Mouse (Mus musculus) myocyte (in vitro differentiated cells): ENCODE data around the gene Map3k14. TPM values are rescaled to one million over a fixed set of nuclear protein-coding genes. Genes with fewer than 3 reads are reported as not detected.

ENCODE experiments used
- H3K27me3 ChIP-seq: one replicate; pipeline ENCODE4 v1.6.1; 2011; ENCODE audit not compliant: control insufficient read depth, insufficient read depth, insufficient read length
- H3K36me3 ChIP-seq: one replicate; pipeline ENCODE4 v1.6.1; 2011; ENCODE audit not compliant: control insufficient read depth, insufficient read depth
- H3K4me2 ChIP-seq: one replicate; pipeline ENCODE4 v1.6.1; 2011; ENCODE audit warnings: low read depth, control low read depth
- H3K4me3 ChIP-seq: one replicate; pipeline ENCODE4 v1.5.1; 2011; ENCODE audit warnings: mild to moderate bottlenecking, control low read depth, moderate library complexity
- H3K79me2 ChIP-seq: one replicate; pipeline ENCODE4 v1.6.1; 2011; ENCODE audit not compliant: control insufficient read depth, insufficient read depth
- H3ac ChIP-seq: one replicate; pipeline ENCODE4 v1.6.1; 2011; ENCODE audit not compliant: control insufficient read depth, insufficient read length
- CEBPB ChIP-seq: IDR thresholded peaks from 2 replicates; pipeline ENCODE4 v1.6.1; 2011; ENCODE audit warnings: mild to moderate bottlenecking, moderate library complexity; ENCODE audit not compliant: poor library complexity, insufficient read depth, severe bottlenecking
- E2F4 ChIP-seq: IDR thresholded peaks from one replicate; pipeline ENCODE4 v1.6.1; 2011; ENCODE audit warnings: mild to moderate bottlenecking, control low read depth, moderate library complexity; ENCODE audit not compliant: insufficient read depth
- MAX ChIP-seq: IDR thresholded peaks from one replicate; pipeline ENCODE4 v1.6.1; 2011; ENCODE audit warnings: low read depth, mild to moderate bottlenecking, control low read depth
- MYOD1 ChIP-seq, 3 experiments: IDR thresholded peaks; one replicate each; pipeline ENCODE4 v1.6.1; 2011; ENCODE audit warnings: control low read depth in 2 of 3, low read depth in 2 of 3, mild to moderate bottlenecking in 2 of 3, moderate library complexity in 1 of 3; ENCODE audit not compliant: insufficient read length in 2 of 3, control insufficient read depth in 1 of 3
- MYOG ChIP-seq, 3 experiments: IDR thresholded peaks; one replicate each; pipeline ENCODE4 v1.6.1; 2011; ENCODE audit warnings: control low read depth in 2 of 3, low read depth in 2 of 3, mild to moderate bottlenecking in 2 of 3; ENCODE audit not compliant: insufficient read length in 2 of 3, control insufficient read depth in 1 of 3, insufficient read depth in 1 of 3
- POLR2A ChIP-seq: IDR thresholded peaks from one replicate; pipeline ENCODE4 v1.6.1; 2011; ENCODE audit warnings: low read depth, mild to moderate bottlenecking, control low read depth, moderate library complexity; ENCODE audit not compliant: insufficient read length
- POLR2AphosphoS2 ChIP-seq: IDR thresholded peaks from one replicate; pipeline ENCODE4 v1.6.1; 2011; ENCODE audit warnings: low read depth, control low read depth; ENCODE audit not compliant: insufficient read length
- REST ChIP-seq: IDR thresholded peaks from one replicate; pipeline ENCODE4 v1.6.1; 2011; ENCODE audit warnings: mild to moderate bottlenecking, control low read depth, moderate library complexity; ENCODE audit not compliant: insufficient read depth, insufficient read length
- SRF ChIP-seq: IDR thresholded peaks from one replicate; pipeline ENCODE4 v1.6.1; 2011; ENCODE audit warnings: low read depth; ENCODE audit not compliant: control insufficient read depth, insufficient read length
- TCF12 ChIP-seq: IDR thresholded peaks from one replicate; pipeline ENCODE4 v1.6.1; 2011; ENCODE audit warnings: mild to moderate bottlenecking, control low read depth; ENCODE audit not compliant: poor library complexity, insufficient read depth, severe bottlenecking
- TCF3 ChIP-seq: IDR thresholded peaks from one replicate; pipeline ENCODE4 v1.6.1; 2011; ENCODE audit warnings: low read depth, control low read depth; ENCODE audit not compliant: insufficient read length
- USF1 ChIP-seq: IDR thresholded peaks from one replicate; pipeline ENCODE4 v1.6.1; 2011; ENCODE audit warnings: low read depth, mild to moderate bottlenecking, control low read depth, moderate library complexity
- polyA plus RNA-seq: library from polyadenylated mRNA; unstranded; fragments of >200 nt; fragmentation: generic; extraction: Trizol; gene quantifications from one replicate; pipeline ENCODE4 v1.2.1, GENCODE M21; 2012; ENCODE audit warnings: missing spikeins

Map3k14 gene
- polyA plus RNA-seq, 1 experiment: 12.9 TPM

- H3K27me3 ChIP-seq: no peaks in the 10 kb centered on the region
- peaks cover 80% of the 10 kb centered on the region for H3K79me2 ChIP-seq
- peaks cover 4% of the 10 kb centered on the region for H3K36me3 ChIP-seq
- TF ChIP-seq POLR2AphosphoS2 (no peak), USF1 (no peak), POLR2A (no peak), MYOD1 (IDR thresholded peaks at IDR 0.05; ENCODE audit: control insufficient read depth in 1 of 3, insufficient read length in 2 of 3, low read depth in 2 of 3) (peak in 1 of 3 experiments; percentile 57), TCF12 (no peak), REST (no peak), MAX (no peak), CEBPB (peak; percentile 75), E2F4 (no peak), TCF3 (no peak), MYOG (IDR thresholded peaks at IDR 0.05; ENCODE audit: control insufficient read depth in 1 of 3, insufficient read depth in 1 of 3, insufficient read length in 2 of 3, low read depth in 2 of 3) (peak in 1 of 3 experiments; percentile 56), SRF (no peak)
- no peak overlapping the region for H3ac ChIP-seq
- H3K4me2 ChIP-seq: peak overlapping the region; percentile 25
- no peak overlapping the region for H3K4me3 ChIP-seq
Measured at GRCm38 (mm10) chr11:103248837-103249236, 18.4 kb downstream of the Map3k14 start.

- H3K36me3 ChIP-seq: peaks cover 4% of the 10 kb centered on the region
- no peak overlapping the region for H3ac ChIP-seq
- peak overlapping the region; percentile 73 for H3K4me2 ChIP-seq
- H3K79me2 ChIP-seq: peaks cover 80% of the 10 kb centered on the region
- TF ChIP-seq REST: no peak
- TF ChIP-seq MYOD1 (IDR thresholded peaks at IDR 0.05; ENCODE audit: control insufficient read depth in 1 of 3, insufficient read length in 2 of 3, low read depth in 2 of 3): peak in 1 of 3 experiments; percentile 11
- no peak for TF ChIP-seq POLR2A
- no peak for TF ChIP-seq TCF3
- no peak for TF ChIP-seq MAX
- TF ChIP-seq MYOG (IDR thresholded peaks at IDR 0.05; ENCODE audit: control insufficient read depth in 1 of 3, insufficient read depth in 1 of 3, insufficient read length in 2 of 3, low read depth in 2 of 3): peak in 1 of 3 experiments; percentile 44
- no peak overlapping the region for H3K4me3 ChIP-seq
- H3K27me3 ChIP-seq: no peaks in the 10 kb centered on the region
Measured at GRCm38 (mm10) chr11:103247504-103248177, 19.6 kb downstream of the Map3k14 start.

GRCm38 (mm10) chr11:103246731-103247290 lies 20.5 kb downstream of the Map3k14 start:
- peaks cover 76% of the 10 kb centered on the region for H3K79me2 ChIP-seq
- H3K4me2 ChIP-seq: peak overlapping the region; percentile 73
- H3K4me3 ChIP-seq: no peak overlapping the region
- peaks cover 4% of the 10 kb centered on the region for H3K36me3 ChIP-seq
- H3K27me3 ChIP-seq: no peaks in the 10 kb centered on the region
- no peak for TF ChIP-seq TCF12
- TF ChIP-seq POLR2AphosphoS2: no peak
- TF ChIP-seq REST: no peak
- TF ChIP-seq MYOG (IDR thresholded peaks at IDR 0.05; ENCODE audit: control insufficient read depth in 1 of 3, insufficient read depth in 1 of 3, insufficient read length in 2 of 3, low read depth in 2 of 3): no peak
- no peak for TF ChIP-seq SRF
- no peak for TF ChIP-seq E2F4
- peak in 1 of 3 experiments; percentile 17 for TF ChIP-seq MYOD1 (IDR thresholded peaks at IDR 0.05; ENCODE audit: control insufficient read depth in 1 of 3, insufficient read length in 2 of 3, low read depth in 2 of 3)
- no peak for TF ChIP-seq CEBPB
- TF ChIP-seq USF1: no peak
- no peak for TF ChIP-seq MAX
- no peak for TF ChIP-seq TCF3
- TF ChIP-seq POLR2A: peak; percentile 17
- no peak overlapping the region for H3ac ChIP-seq

GRCm38 (mm10) chr11:103246081-103246730 lies 21.1 kb downstream of the Map3k14 start:
- peak; percentile 82 for TF ChIP-seq TCF3
- TF ChIP-seq SRF: no peak
- peak; percentile 81 to 98 (median 90) for TF ChIP-seq MYOG (IDR thresholded peaks at IDR 0.05; ENCODE audit: control insufficient read depth in 1 of 3, insufficient read depth in 1 of 3, insufficient read length in 2 of 3, low read depth in 2 of 3)
- peak; percentile 56 for TF ChIP-seq TCF12
- TF ChIP-seq CEBPB: no peak
- peak; percentile 54 for TF ChIP-seq POLR2AphosphoS2
- TF ChIP-seq MYOD1 (IDR thresholded peaks at IDR 0.05; ENCODE audit: control insufficient read depth in 1 of 3, insufficient read length in 2 of 3, low read depth in 2 of 3): peak; percentile 79 to 98 (median 95)
- peak; percentile 8 for TF ChIP-seq MAX
- peak; percentile 45 for TF ChIP-seq POLR2A
- Histone ChIP-seq H3K79me2 (peaks cover 70% of the 10 kb centered on the region), H3K4me3 (no peak overlapping the region), H3K27me3 (no peaks in the 10 kb centered on the region), H3ac (no peak overlapping the region), H3K4me2 (peak overlapping the region; percentile 73), H3K36me3 (peaks cover 4% of the 10 kb centered on the region)
